Mouse (Mus musculus): ENCODE results near the gene Dao.

Gene Dao

GRCm38 (mm10) chr5:114027217-114027944, 23.9 kb downstream of the Dao start:
- DNase-seq (ENCODE audit: low spot score): no peak

- DNase-seq (ENCODE audit: low spot score): no peak
These were observed 24.6 kb downstream of the Dao start for GRCm38 (mm10) chr5:114028111-114028510.

GRCm38 (mm10) chr5:114030652-114031051, 27.1 kb downstream of the Dao start:
- no peak for DNase-seq (ENCODE audit: low spot score)

- DNase-seq (ENCODE audit: low spot score): no peak
These were observed 28.8 kb downstream of the Dao start for GRCm38 (mm10) chr5:114032161-114032763.

- DNase-seq (ENCODE audit: low spot score): no peak
These were observed 30.9 kb downstream of the Dao start for GRCm38 (mm10) chr5:114034393-114034792.

GRCm38 (mm10) chr5:114035111-114035510, 31.6 kb downstream of the Dao start:
- DNase-seq (ENCODE audit: low spot score): no peak

GRCm38 (mm10) chr5:114040508-114040907, 37.0 kb downstream of the Dao start:
- DNase-seq (ENCODE audit: low spot score): no peak

- DNase-seq (ENCODE audit: low spot score): no peak
These were observed 37.4 kb downstream of the Dao start for GRCm38 (mm10) chr5:114040911-114041310.

GRCm38 (mm10) chr5:114041327-114041930, 37.9 kb downstream of the Dao start:
- DNase-seq (ENCODE audit: low spot score): no peak

- DNase-seq (ENCODE audit: low spot score): no peak
These were observed 40.3 kb downstream of the Dao start for GRCm38 (mm10) chr5:114043800-114044199.

- no peak for DNase-seq (ENCODE audit: low spot score)
These were observed 41.6 kb downstream of the Dao start for GRCm38 (mm10) chr5:114045134-114045533.

GRCm38 (mm10) chr5:114046151-114046550, 42.6 kb downstream of the Dao start:
- DNase-seq (ENCODE audit: low spot score): no peak

- no peak for DNase-seq (ENCODE audit: low spot score)
These were observed 43.1 kb downstream of the Dao start for GRCm38 (mm10) chr5:114046604-114047003.

GRCm38 (mm10) chr5:114047182-114047581, 43.7 kb downstream of the Dao start:
- DNase-seq (ENCODE audit: low spot score): no peak

- DNase-seq (ENCODE audit: low spot score): no peak
These were observed 45.3 kb downstream of the Dao start for GRCm38 (mm10) chr5:114048731-114049308.

- DNase-seq (ENCODE audit: low spot score): no peak
These were observed 48.8 kb downstream of the Dao start for GRCm38 (mm10) chr5:114052246-114052761.

GRCm38 (mm10) chr5:114057129-114057731, 53.7 kb downstream of the Dao start:
- DNase-seq (ENCODE audit: low spot score): no peak

GRCm38 (mm10) chr5:114061675-114062074, 58.2 kb downstream of the Dao start:
- no peak for DNase-seq (ENCODE audit: low spot score)

- no peak for DNase-seq (ENCODE audit: low spot score)
These were observed 60.5 kb downstream of the Dao start for GRCm38 (mm10) chr5:114063958-114064357.

- no peak for DNase-seq (ENCODE audit: low spot score)
These were observed 61.7 kb downstream of the Dao start, which contains the start of gene Usp30 for GRCm38 (mm10) chr5:114065161-114065560. Gene Usp30, plus strand, starts transcription at chr5:114065461.

- no peak for DNase-seq (ENCODE audit: low spot score)
These were observed 63.1 kb downstream of the Dao start for GRCm38 (mm10) chr5:114066601-114067000.

- DNase-seq (ENCODE audit: low spot score): no peak
These were observed 64.0 kb downstream of the Dao start for GRCm38 (mm10) chr5:114067543-114067942.
